Mouse (Mus musculus): Measurements from ENCODE around the gene Fkbp1a. TPM values are rescaled to one million over a fixed set of nuclear protein-coding genes. Genes with fewer than 3 reads are reported as not detected.

The Fkbp1a gene
- polyA plus RNA-seq, 1 experiment, result 3.4 TPM

- Histone ChIP-seq H3K9me3 (ENCODE audit: control insufficient read depth, low read length) (no peaks in the 10 kb centered on the region), H3K4me3 (replicated peaks) (no peak overlapping the region)
Observed at GRCm38 (mm10) chr2:151586807-151587206, 44.5 kb downstream of the Fkbp1a start.

GRCm38 (mm10) chr2:151587306-151587705 is 45.0 kb downstream of the Fkbp1a start:
- H3K27me3 ChIP-seq (ENCODE audit: control insufficient read depth), result no peaks in the 10 kb centered on the region
- TF ChIP-seq GATA1 (IDR thresholded peaks at IDR 0.05; ENCODE audit: low read length) (no peak), TAL1 (IDR thresholded peaks at IDR 0.05; ENCODE audit: low read length) (no peak)
- no peaks in the 10 kb centered on the region for H3K9me3 ChIP-seq (ENCODE audit: control insufficient read depth, low read length)
- H3K4me1 ChIP-seq (ENCODE audit: control insufficient read depth), result no peaks in the 10 kb centered on the region
- H3K36me3 ChIP-seq (ENCODE audit: control insufficient read depth), result no peaks in the 10 kb centered on the region
- no peak overlapping the region for H3K4me3 ChIP-seq (replicated peaks)

More at GRCm38 (mm10) chr2:151586807-151587206, 44.5 kb downstream of the Fkbp1a start:
- no peaks in the 10 kb centered on the region for H3K4me1 ChIP-seq (ENCODE audit: control insufficient read depth)
- H3K36me3 ChIP-seq (ENCODE audit: control insufficient read depth), result no peaks in the 10 kb centered on the region
- TF ChIP-seq TAL1 (IDR thresholded peaks at IDR 0.05; ENCODE audit: low read length) (no peak), GATA1 (IDR thresholded peaks at IDR 0.05; ENCODE audit: low read length) (no peak)
- H3K27me3 ChIP-seq (ENCODE audit: control insufficient read depth), result no peaks in the 10 kb centered on the region

GRCm38 (mm10) chr2:151598068-151598467 is 55.8 kb downstream of the Fkbp1a start:
- TF ChIP-seq GATA1 (IDR thresholded peaks at IDR 0.05; ENCODE audit: low read length), result no peak
- Histone ChIP-seq H3K4me1 (ENCODE audit: control insufficient read depth) (no peaks in the 10 kb centered on the region), H3K9me3 (ENCODE audit: control insufficient read depth, low read length) (no peaks in the 10 kb centered on the region), H3K4me3 (replicated peaks) (no peak overlapping the region), H3K36me3 (ENCODE audit: control insufficient read depth) (no peaks in the 10 kb centered on the region), H3K27me3 (ENCODE audit: control insufficient read depth) (no peaks in the 10 kb centered on the region)

- no peaks in the 10 kb centered on the region for H3K27me3 ChIP-seq (ENCODE audit: control insufficient read depth)
- TF ChIP-seq GATA1 (IDR thresholded peaks at IDR 0.05; ENCODE audit: low read length) (no peak), TAL1 (IDR thresholded peaks at IDR 0.05; ENCODE audit: low read length) (no peak)
- no peak overlapping the region for H3K4me3 ChIP-seq (replicated peaks)
- H3K9me3 ChIP-seq (ENCODE audit: control insufficient read depth, low read length), result no peaks in the 10 kb centered on the region
- no peaks in the 10 kb centered on the region for H3K4me1 ChIP-seq (ENCODE audit: control insufficient read depth)
- H3K36me3 ChIP-seq (ENCODE audit: control insufficient read depth), result no peaks in the 10 kb centered on the region
Observed at GRCm38 (mm10) chr2:151602106-151602505, 59.8 kb downstream of the Fkbp1a start.

GRCm38 (mm10) chr2:151603630-151604029 is 61.3 kb downstream of the Fkbp1a start:
- Histone ChIP-seq H3K27me3 (ENCODE audit: control insufficient read depth) (no peaks in the 10 kb centered on the region), H3K4me1 (ENCODE audit: control insufficient read depth) (no peaks in the 10 kb centered on the region), H3K9me3 (ENCODE audit: control insufficient read depth, low read length) (no peaks in the 10 kb centered on the region), H3K4me3 (replicated peaks) (no peak overlapping the region), H3K36me3 (ENCODE audit: control insufficient read depth) (no peaks in the 10 kb centered on the region)
- no peak for TF ChIP-seq TAL1 (IDR thresholded peaks at IDR 0.05; ENCODE audit: low read length)
- TF ChIP-seq GATA1 (IDR thresholded peaks at IDR 0.05; ENCODE audit: low read length), result no peak

GRCm38 (mm10) chr2:151605437-151605987 is 63.2 kb downstream of the Fkbp1a start:
- H3K27me3 ChIP-seq (ENCODE audit: control insufficient read depth), result no peaks in the 10 kb centered on the region
- H3K4me1 ChIP-seq (ENCODE audit: control insufficient read depth), result no peaks in the 10 kb centered on the region
- H3K4me3 ChIP-seq (replicated peaks), result no peak overlapping the region
- H3K9me3 ChIP-seq (ENCODE audit: control insufficient read depth, low read length), result no peaks in the 10 kb centered on the region
- no peak for TF ChIP-seq TAL1 (IDR thresholded peaks at IDR 0.05; ENCODE audit: low read length)
- TF ChIP-seq GATA1 (IDR thresholded peaks at IDR 0.05; ENCODE audit: low read length), result no peak
- no peaks in the 10 kb centered on the region for H3K36me3 ChIP-seq (ENCODE audit: control insufficient read depth)

GRCm38 (mm10) chr2:151608435-151608834 is 66.2 kb downstream of the Fkbp1a start:
- H3K4me3 ChIP-seq (replicated peaks), result no peak overlapping the region
- no peaks in the 10 kb centered on the region for H3K36me3 ChIP-seq (ENCODE audit: control insufficient read depth)
- no peaks in the 10 kb centered on the region for H3K4me1 ChIP-seq (ENCODE audit: control insufficient read depth)
- no peak for TF ChIP-seq GATA1 (IDR thresholded peaks at IDR 0.05; ENCODE audit: low read length)
- TF ChIP-seq TAL1 (IDR thresholded peaks at IDR 0.05; ENCODE audit: low read length), result no peak
- no peaks in the 10 kb centered on the region for H3K9me3 ChIP-seq (ENCODE audit: control insufficient read depth, low read length)
- H3K27me3 ChIP-seq (ENCODE audit: control insufficient read depth), result no peaks in the 10 kb centered on the region

GRCm38 (mm10) chr2:151609974-151610373 is 67.7 kb downstream of the Fkbp1a start:
- no peak overlapping the region for H3K4me3 ChIP-seq (replicated peaks)

More at GRCm38 (mm10) chr2:151609974-151610373, 67.7 kb downstream of the Fkbp1a start:
- Histone ChIP-seq H3K9me3 (ENCODE audit: control insufficient read depth, low read length) (no peaks in the 10 kb centered on the region), H3K4me1 (ENCODE audit: control insufficient read depth) (no peaks in the 10 kb centered on the region), H3K36me3 (ENCODE audit: control insufficient read depth) (no peaks in the 10 kb centered on the region), H3K27me3 (ENCODE audit: control insufficient read depth) (no peaks in the 10 kb centered on the region)
- TF ChIP-seq GATA1 (IDR thresholded peaks at IDR 0.05; ENCODE audit: low read length), result no peak
- TF ChIP-seq TAL1 (IDR thresholded peaks at IDR 0.05; ENCODE audit: low read length), result no peak

Other genes with a start within 250 kb of the Fkbp1a start
- gene 4921509C19Rik, start 66.3 kb upstream of the Fkbp1a start, polyA plus RNA-seq (2012), result not detected in 2 replicates
- 5.2 and 6.0 TPM in 2 replicates for gene Nsfl1c, start 48.3 kb upstream of the Fkbp1a start, polyA plus RNA-seq (2012)
- not detected in 2 replicates for gene Sdcbp2, start 30.1 kb downstream of the Fkbp1a start, polyA plus RNA-seq (2012)
- gene Snph, start 90.1 kb downstream of the Fkbp1a start, polyA plus RNA-seq (2012), result not detected in 2 replicates
- not detected in 2 replicates for gene Rad21l, start 126.0 kb downstream of the Fkbp1a start, polyA plus RNA-seq (2012)
- gene Tmem74b, start 159.5 kb downstream of the Fkbp1a start, polyA plus RNA-seq (2012), result not detected in 2 replicates
- 5.2 and 15.3 TPM in 2 replicates for gene Psmf1, start 201.7 kb downstream of the Fkbp1a start, polyA plus RNA-seq (2012)

All from erythroblast, embryonic 14.5 days (primary cell).